Mouse (Mus musculus) neural tube, embryonic 11.5 days (tissue): ENCODE measurements around the gene Uqcrc2. TPM values are rescaled to one million over a fixed set of nuclear protein-coding genes. Genes with fewer than 3 reads are reported as not detected.
A peak's percentile ranks its signal among the peaks of the same experiment; 100 is the strongest.

Experiments used
- ATAC-seq: fragments of 200-750 bp; cut with Nextera tagmentation; 2 replicates; pipeline ENCODE4 v1.8.0; 2017; ENCODE audit warnings: moderate number of reproducible peaks, mild to moderate bottlenecking, moderate TSS enrichment, moderate library complexity; ENCODE audit not compliant: insufficient read depth, low FRiP score, low TSS enrichment
- DNase-seq: peaks from one replicate; pipeline ENCODE4 v3.0.0-alpha.2; 2015; ENCODE audit warnings: low spot score
- H3K27ac ChIP-seq: fragments of 300-500 bp; sonication (generic); 2 replicates; pipeline ENCODE4 v1.5.1; 2014; ENCODE audit warnings: low read depth, mild to moderate bottlenecking, low read length
- H3K27me3 ChIP-seq: fragments of 300-500 bp; sonication (generic); 2 replicates; pipeline ENCODE4 v1.6.1; 2014; ENCODE audit warnings: mild to moderate bottlenecking, low read length, mixed read lengths; ENCODE audit not compliant: control insufficient read depth, insufficient read depth
- H3K36me3 ChIP-seq: fragments of 300-500 bp; sonication (generic); 2 replicates; pipeline ENCODE4 v1.6.1; 2014; ENCODE audit warnings: mild to moderate bottlenecking, low read length, moderate library complexity, mixed read lengths; ENCODE audit not compliant: control insufficient read depth, insufficient read depth
- H3K4me1 ChIP-seq: fragments of 300-500 bp; sonication (generic); 2 replicates; pipeline ENCODE4 v1.6.1; 2014; ENCODE audit warnings: low read length, mixed read lengths; ENCODE audit not compliant: control insufficient read depth, insufficient read depth
- H3K4me2 ChIP-seq: fragments of 300-500 bp; sonication (generic); 2 replicates; pipeline ENCODE4 v1.6.1; 2014; ENCODE audit warnings: low read depth, mild to moderate bottlenecking, moderate library complexity
- H3K4me3 ChIP-seq: fragments of 300-500 bp; sonication (generic); 2 replicates; pipeline ENCODE4 v1.5.1; 2014; ENCODE audit warnings: low read depth, low read length
- H3K9ac ChIP-seq: fragments of 300-500 bp; sonication (generic); 2 replicates; pipeline ENCODE4 v1.6.1; 2014; ENCODE audit warnings: mild to moderate bottlenecking, low read length
- H3K9me3 ChIP-seq: fragments of 300-500 bp; sonication (generic); 2 replicates; pipeline ENCODE4 v1.6.1; 2016; ENCODE audit warnings: low read length; ENCODE audit not compliant: control insufficient read depth
- WGBS: fragments of 180-500 bp; shearing (Covaris S2); extraction: QIAGEN DNeasy Blood & Tissue Kit; methylation state at CpG from one replicate; pipeline ENCODE4 v1.1.7; 2014; 5-methylcytosine and 5-hydroxymethylcytosine counted together
- polyA plus RNA-seq: library from polyadenylated mRNA; unstranded; fragments of >200 nt; fragmentation: Nextera tagmentation; extraction: Ambion mirVana; gene quantifications from 2 replicates; pipeline ENCODE4 v1.2.1, GENCODE M21; 2014

The Uqcrc2 gene
- polyA plus RNA-seq, 1 experiment from 2014 or later, result 197 TPM

GRCm38 (mm10) chr7:120635362-120635781 is 396 bp downstream of the Uqcrc2 start:
- Histone ChIP-seq H3K4me2 (peak overlapping the region; percentile 90), H3K4me3 (peak overlapping the region; percentile 92), H3K4me1 (peaks cover 10% of the 10 kb centered on the region), H3K27me3 (no peaks in the 10 kb centered on the region), H3K9me3 (no peaks in the 10 kb centered on the region), H3K9ac (peak overlapping the region; percentile 93), H3K36me3 (no peaks in the 10 kb centered on the region), H3K27ac (peak overlapping the region; percentile 87)
- WGBS, result under 1% methylated on average over 30 of the region's 32 CpGs
- ATAC-seq (no peak; the same call in 1 of the 2 replicates), DNase-seq (no peak)

GRCm38 (mm10) chr7:120635821-120636220 is 845 bp downstream of the Uqcrc2 start:
- H3K27me3 ChIP-seq, result no peaks in the 10 kb centered on the region
- WGBS, result 3% methylated on average over 11 of the region's 11 CpGs
- H3K36me3 ChIP-seq, result no peaks in the 10 kb centered on the region
- H3K27ac ChIP-seq, result no peak overlapping the region
- ATAC-seq (no peak), DNase-seq (peak; percentile 12)
- H3K9ac ChIP-seq, result peak overlapping the region; percentile 93
- peak overlapping the region; percentile 92 for H3K4me3 ChIP-seq
- no peaks in the 10 kb centered on the region for H3K9me3 ChIP-seq
- peak overlapping the region; percentile 90 for H3K4me2 ChIP-seq
- peaks cover 10% of the 10 kb centered on the region for H3K4me1 ChIP-seq

- Histone ChIP-seq H3K27ac (no peak overlapping the region), H3K4me3 (no peak overlapping the region), H3K36me3 (peaks cover 8% of the 10 kb centered on the region), H3K4me1 (no peaks in the 10 kb centered on the region), H3K9ac (no peak overlapping the region), H3K9me3 (no peaks in the 10 kb centered on the region), H3K27me3 (no peaks in the 10 kb centered on the region), H3K4me2 (no peak overlapping the region)
- no peak for ATAC-seq
- WGBS, result 71% methylated on average over 4 of the region's 4 CpGs
- DNase-seq, result no peak
These were observed 8.2 kb downstream of the Uqcrc2 start for GRCm38 (mm10) chr7:120643217-120643616.

GRCm38 (mm10) chr7:120647849-120648248 is 12.9 kb downstream of the Uqcrc2 start:
- WGBS, result 85% methylated on average over 2 of the region's 2 CpGs
- H3K4me1 ChIP-seq, result no peaks in the 10 kb centered on the region
- no peak for DNase-seq
- H3K4me3 ChIP-seq, result no peak overlapping the region
- ATAC-seq, result no peak
- H3K36me3 ChIP-seq, result peaks cover 17% of the 10 kb centered on the region
- H3K9ac ChIP-seq, result no peak overlapping the region
- H3K27ac ChIP-seq, result no peak overlapping the region
- no peak overlapping the region for H3K4me2 ChIP-seq
- H3K27me3 ChIP-seq, result no peaks in the 10 kb centered on the region
- no peaks in the 10 kb centered on the region for H3K9me3 ChIP-seq

- 93% methylated on average over 4 of the region's 4 CpGs for WGBS
- H3K4me3 ChIP-seq, result no peak overlapping the region
- no peak for DNase-seq
- no peak overlapping the region for H3K4me2 ChIP-seq
- H3K9me3 ChIP-seq, result no peaks in the 10 kb centered on the region
- H3K9ac ChIP-seq, result no peak overlapping the region
- no peak overlapping the region for H3K27ac ChIP-seq
- H3K27me3 ChIP-seq, result no peaks in the 10 kb centered on the region
- no peaks in the 10 kb centered on the region for H3K4me1 ChIP-seq
- 0 out of 2 replicates have a peak, but pooled peaks cover 2% of the 10 kb centered on the region for H3K36me3 ChIP-seq
- no peak for ATAC-seq
These were observed 27.1 kb downstream of the Uqcrc2 start for GRCm38 (mm10) chr7:120662079-120662478.

GRCm38 (mm10) chr7:120670153-120670875 is 35.3 kb downstream of the Uqcrc2 start, which contains the start of gene Pdzd9:
Pdzd9 (minus strand) TSS chr7:120670343.
- H3K27me3 ChIP-seq, result no peaks in the 10 kb centered on the region
- H3K4me2 ChIP-seq, result no peak within 1 kb of the TSS
- H3K36me3 ChIP-seq, result no peaks in the 10 kb centered on the region
- H3K9me3 ChIP-seq, result no peaks in the 10 kb centered on the region
- no peak within 1 kb of the TSS for H3K9ac ChIP-seq
- ATAC-seq, result peak; percentile 55; the same call in 1 of the 2 replicates
- 26% methylated on average over 14 of the region's 14 CpGs for WGBS
- DNase-seq, result peak; percentile 78
- H3K27ac ChIP-seq, result no peak within 1 kb of the TSS
- no peaks in the 10 kb centered on the region for H3K4me1 ChIP-seq
- no peak within 1 kb of the TSS for H3K4me3 ChIP-seq

GRCm38 (mm10) chr7:120671271-120671670 is 36.3 kb downstream of the Uqcrc2 start:
- 71% methylated on average over 2 of the region's 2 CpGs for WGBS
- no peak overlapping the region for H3K4me2 ChIP-seq
- H3K4me1 ChIP-seq, result no peaks in the 10 kb centered on the region
- H3K36me3 ChIP-seq, result no peaks in the 10 kb centered on the region
- no peak overlapping the region for H3K9ac ChIP-seq
- DNase-seq (no peak), ATAC-seq (no peak)
- H3K27me3 ChIP-seq, result no peaks in the 10 kb centered on the region
- no peaks in the 10 kb centered on the region for H3K9me3 ChIP-seq
- H3K27ac ChIP-seq, result no peak overlapping the region
- no peak overlapping the region for H3K4me3 ChIP-seq

GRCm38 (mm10) chr7:120677001-120677643 is 42.1 kb downstream of the Uqcrc2 start, which contains the start of gene Mosmo:
Mosmo (plus strand) TSS chr7:120677618.
- ATAC-seq (peak; percentile 98), DNase-seq (peak; percentile 87)
- under 1% methylated on average over 44 of the region's 44 CpGs for WGBS
- Histone ChIP-seq H3K27me3 (no peaks in the 10 kb centered on the region), H3K4me1 (peaks cover 13% of the 10 kb centered on the region), H3K9ac (peak within 1 kb of the TSS; percentile 92), H3K9me3 (no peaks in the 10 kb centered on the region), H3K36me3 (no peaks in the 10 kb centered on the region), H3K4me3 (peak within 1 kb of the TSS; percentile 88), H3K27ac (peak within 1 kb of the TSS; percentile 68; the same call in 1 of the 2 replicates), H3K4me2 (peak within 1 kb of the TSS; percentile 67)
